Mouse (Mus musculus): ENCODE measurements around the gene Txnip.

Txnip gene

GRCm38 (mm10) chr3:96551203-96551602 is 6.6 kb upstream of the Txnip start:
- DNase-seq (ENCODE audit: low read depth, low spot score), result peak; percentile 50

- no peak for DNase-seq (ENCODE audit: low read depth, low spot score)
Observed at GRCm38 (mm10) chr3:96551890-96552289, 5.9 kb upstream of the Txnip start.

- no peak for DNase-seq (ENCODE audit: low read depth, low spot score)
Observed at GRCm38 (mm10) chr3:96553601-96554000, 4.2 kb upstream of the Txnip start.

- DNase-seq (ENCODE audit: low read depth, low spot score), result no peak
Observed at GRCm38 (mm10) chr3:96554251-96554650, 3.5 kb upstream of the Txnip start.

GRCm38 (mm10) chr3:96555041-96555596 is 2.6 kb upstream of the Txnip start:
- DNase-seq (ENCODE audit: low read depth, low spot score), result no peak

- DNase-seq (ENCODE audit: low read depth, low spot score), result no peak
Observed at GRCm38 (mm10) chr3:96555999-96556614, 1.6 kb upstream of the Txnip start.

GRCm38 (mm10) chr3:96556651-96557635 is 814 bp upstream of the Txnip start:
- no peak for DNase-seq (ENCODE audit: low read depth, low spot score)

GRCm38 (mm10) chr3:96558159-96558558 is 402 bp downstream of the Txnip start:
- DNase-seq (ENCODE audit: low read depth, low spot score), result no peak

GRCm38 (mm10) chr3:96558668-96559196 is 975 bp downstream of the Txnip start:
- no peak for DNase-seq (ENCODE audit: low read depth, low spot score)

GRCm38 (mm10) chr3:96559398-96559910 is 1.7 kb downstream of the Txnip start:
- DNase-seq (ENCODE audit: low read depth, low spot score), result no peak

- DNase-seq (ENCODE audit: low read depth, low spot score), result no peak
Observed at GRCm38 (mm10) chr3:96559911-96560850, 2.4 kb downstream of the Txnip start.

- no peak for DNase-seq (ENCODE audit: low read depth, low spot score)
Observed at GRCm38 (mm10) chr3:96560881-96561668, 3.3 kb downstream of the Txnip start.

- no peak for DNase-seq (ENCODE audit: low read depth, low spot score)
Observed at GRCm38 (mm10) chr3:96561946-96562681, 4.4 kb downstream of the Txnip start.

GRCm38 (mm10) chr3:96563267-96563666 is 5.5 kb downstream of the Txnip start:
- DNase-seq (ENCODE audit: low read depth, low spot score), result no peak

GRCm38 (mm10) chr3:96563911-96564632 is 6.3 kb downstream of the Txnip start:
- DNase-seq (ENCODE audit: low read depth, low spot score), result no peak

GRCm38 (mm10) chr3:96564633-96565032 is 6.9 kb downstream of the Txnip start:
- DNase-seq (ENCODE audit: low read depth, low spot score), result no peak

GRCm38 (mm10) chr3:96565105-96565504 is 7.3 kb downstream of the Txnip start:
- DNase-seq (ENCODE audit: low read depth, low spot score), result no peak

GRCm38 (mm10) chr3:96566661-96567450 is 9.1 kb downstream of the Txnip start:
- no peak for DNase-seq (ENCODE audit: low read depth, low spot score)

Measured in mesoderm, embryonic 11.5 days (tissue).